Mouse (Mus musculus): ENCODE results near the gene Top2b.
A peak's percentile ranks its signal among the peaks of the same experiment; 100 is the strongest.

Gene Top2b

DNA sequence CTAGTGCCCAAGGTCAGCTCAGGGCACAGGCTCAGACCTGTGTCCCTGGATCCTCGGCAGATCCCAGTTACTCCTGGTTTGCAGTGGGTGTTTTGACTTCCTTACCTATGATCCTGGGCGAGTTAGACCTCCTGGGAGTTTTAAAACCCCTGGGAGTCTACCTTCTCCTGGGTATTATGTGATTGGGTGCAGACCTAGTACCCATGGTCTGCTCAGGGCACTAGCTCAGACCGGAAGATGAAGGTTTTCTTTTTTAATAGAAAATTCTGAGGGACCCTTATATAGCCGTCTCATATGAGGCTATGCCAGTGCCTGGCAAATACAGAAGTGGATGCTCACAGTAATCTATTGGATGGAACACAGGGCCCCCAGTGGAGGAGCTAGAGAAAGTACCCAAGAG lies 40.2 kb downstream of the Top2b start:
- no peak for DNase-seq (ENCODE audit: extremely low read depth, low read depth, low spot score)

DNA sequence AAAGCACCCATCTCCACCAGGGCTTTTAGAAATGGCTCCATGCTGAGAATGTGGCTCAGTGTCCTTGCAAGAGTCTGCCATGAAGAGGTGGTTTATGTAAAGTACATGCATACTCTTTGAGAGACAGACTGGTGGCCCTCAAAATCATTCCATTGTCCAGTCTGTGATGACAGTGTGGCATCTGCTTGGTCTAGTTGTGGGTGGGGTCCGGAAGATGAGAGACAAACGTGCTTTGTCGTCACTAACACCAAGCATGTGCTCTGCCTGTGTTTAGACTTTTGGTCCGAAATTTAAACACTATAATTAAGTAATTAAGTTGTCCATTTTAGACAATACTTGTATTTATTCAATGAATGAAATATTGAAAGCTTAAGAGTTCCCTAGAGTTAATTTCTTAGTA lies 49.2 kb downstream of the Top2b start:
- no peak for DNase-seq (ENCODE audit: extremely low read depth, low read depth, low spot score)

DNA sequence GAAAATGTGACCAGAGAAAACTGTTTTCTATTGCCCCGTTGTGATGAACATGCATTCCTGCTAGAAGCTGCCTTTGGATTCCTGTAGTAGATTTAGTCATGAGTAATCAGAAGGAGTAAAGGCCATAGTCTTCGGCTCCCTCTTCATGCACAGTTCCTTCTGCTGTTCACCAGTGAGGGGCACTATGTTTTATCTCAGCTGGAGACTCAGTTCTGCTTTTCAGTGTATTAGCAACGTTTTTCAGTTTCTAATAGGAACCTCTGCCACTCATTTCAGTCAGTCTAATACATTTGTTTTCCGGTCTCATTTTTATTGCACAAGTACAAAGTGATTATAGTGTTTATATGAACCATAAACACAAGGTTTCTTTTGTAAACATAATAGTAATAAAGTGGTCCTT lies 62.6 kb downstream of the Top2b start:
- no peak for DNase-seq (ENCODE audit: extremely low read depth, low read depth, low spot score)

DNA sequence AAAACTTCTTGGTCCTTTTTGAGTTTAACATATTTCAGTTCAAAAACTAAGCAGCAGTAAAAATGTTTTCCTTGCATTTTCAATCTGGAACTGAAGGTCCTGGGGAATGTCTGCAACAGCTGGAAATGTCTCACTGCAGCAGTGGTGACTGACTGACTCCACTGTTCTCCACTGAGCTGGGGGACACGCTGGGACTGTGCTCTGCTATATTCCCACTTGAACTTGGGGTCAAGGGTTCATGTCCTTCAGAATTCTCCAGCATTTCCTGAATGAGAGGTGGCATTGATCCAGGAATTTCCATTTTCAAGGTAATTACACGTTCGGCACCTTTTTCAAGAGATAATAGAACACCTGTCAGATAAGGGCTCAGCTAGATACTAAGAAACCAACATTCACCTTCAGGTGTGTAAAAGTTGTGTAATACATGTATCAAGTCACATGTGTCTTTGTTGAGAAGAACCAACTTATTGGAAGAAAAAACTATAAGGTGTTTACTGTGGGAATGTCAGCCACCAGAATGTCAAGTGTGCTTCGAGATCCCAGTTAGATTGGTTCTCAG lies 67.0 kb downstream of the Top2b start:
- no peak for DNase-seq (ENCODE audit: extremely low read depth, low read depth, low spot score)

DNA sequence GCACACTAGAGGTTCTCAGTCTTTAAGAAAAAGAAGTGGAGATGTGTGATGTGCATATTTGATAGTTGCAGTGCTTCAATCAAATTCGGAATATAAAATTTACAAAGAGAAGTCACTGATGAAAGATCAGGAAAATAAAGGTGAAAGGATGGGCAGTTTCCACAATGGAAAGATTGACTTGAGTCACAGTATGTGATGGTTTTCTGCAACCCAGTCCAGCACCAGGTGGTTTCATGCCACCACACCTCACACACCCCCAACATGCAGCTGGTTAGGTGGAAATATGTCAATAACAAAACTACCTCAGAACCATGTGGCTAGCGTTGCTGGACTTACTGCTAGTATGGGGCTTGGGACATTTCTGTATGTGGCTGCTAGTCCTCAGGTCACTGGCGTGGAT lies 67.6 kb downstream of the Top2b start:
- DNase-seq (ENCODE audit: extremely low read depth, low read depth, low spot score) = no peak

DNA sequence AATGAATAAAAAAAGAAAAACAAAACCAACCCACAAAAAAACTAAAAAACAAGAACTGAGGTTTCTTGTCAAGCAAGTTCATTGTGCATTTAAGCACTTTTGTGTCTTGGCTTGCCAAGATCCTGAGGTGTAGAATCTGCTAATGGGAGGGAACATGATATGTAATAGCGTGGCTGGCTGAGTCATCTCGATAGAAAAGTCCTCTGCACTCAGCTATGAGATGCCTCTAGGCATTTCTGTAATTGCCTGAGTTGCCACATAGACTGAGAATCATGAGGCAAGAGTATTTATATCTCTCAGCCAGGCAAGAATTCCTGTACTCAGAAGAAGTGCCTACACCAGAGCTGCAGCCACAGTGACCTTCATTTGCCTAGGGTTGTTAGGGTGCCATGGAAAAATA lies 68.2 kb downstream of the Top2b start:
- DNase-seq (ENCODE audit: extremely low read depth, low read depth, low spot score) = peak; percentile 94

DNA sequence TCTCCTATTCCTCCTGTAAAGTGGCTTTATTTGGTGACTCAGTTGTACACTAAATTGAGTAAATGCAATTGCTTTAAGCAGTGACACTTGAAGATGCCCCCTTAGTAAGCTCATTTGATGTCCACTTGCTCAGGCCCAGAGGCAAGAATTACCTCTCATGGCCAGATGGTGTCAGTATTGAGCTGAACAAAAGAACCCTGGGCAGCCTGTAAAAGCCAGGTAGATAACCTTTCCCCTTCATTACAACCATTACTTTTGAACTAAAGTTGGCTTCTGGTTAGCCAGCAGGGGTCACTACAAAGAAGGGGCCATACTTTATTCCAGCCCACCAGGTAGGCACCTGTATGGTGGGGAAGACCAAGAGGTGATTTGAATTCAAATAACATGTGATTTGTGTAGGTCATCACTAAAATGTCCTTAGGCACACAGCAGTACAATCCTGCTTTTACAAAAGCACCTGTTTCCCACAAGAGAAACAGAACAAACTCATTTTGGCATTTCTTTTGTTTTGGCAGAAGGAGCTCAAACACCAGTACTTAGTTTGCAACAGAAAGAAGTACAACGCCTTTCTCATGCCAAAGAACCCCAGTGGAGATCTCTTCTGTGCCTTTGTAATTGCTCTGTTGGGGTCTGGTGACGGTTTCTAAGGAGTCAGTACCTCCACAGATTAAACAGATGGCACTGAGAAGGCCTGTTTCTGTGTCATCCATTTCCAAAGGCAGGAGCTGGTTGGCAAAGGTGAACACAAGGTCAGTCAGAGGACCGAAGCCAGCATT lies 69.6 kb downstream of the Top2b start:
- DNase-seq (ENCODE audit: extremely low read depth, low read depth, low spot score) = no peak

DNA sequence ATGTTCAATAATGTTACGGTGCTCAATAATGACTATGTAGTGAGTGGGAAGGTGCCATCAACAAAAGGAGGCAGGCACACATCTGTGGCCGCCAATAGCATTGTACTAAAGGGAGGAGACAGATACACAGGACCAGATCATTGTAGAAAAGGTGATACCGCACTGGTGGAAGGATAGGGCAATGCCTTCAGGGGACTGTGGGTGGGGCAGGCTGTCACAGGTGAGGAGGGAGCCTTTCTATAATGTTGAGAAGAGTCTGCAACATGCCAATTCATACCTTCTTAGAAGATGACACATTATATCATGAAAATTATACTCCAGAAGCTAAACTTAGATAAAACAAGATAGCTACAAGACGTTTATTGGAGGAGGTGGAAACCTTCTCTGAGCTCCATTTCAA lies 72.4 kb downstream of the Top2b start:
- no peak for DNase-seq (ENCODE audit: extremely low read depth, low read depth, low spot score)

DNA sequence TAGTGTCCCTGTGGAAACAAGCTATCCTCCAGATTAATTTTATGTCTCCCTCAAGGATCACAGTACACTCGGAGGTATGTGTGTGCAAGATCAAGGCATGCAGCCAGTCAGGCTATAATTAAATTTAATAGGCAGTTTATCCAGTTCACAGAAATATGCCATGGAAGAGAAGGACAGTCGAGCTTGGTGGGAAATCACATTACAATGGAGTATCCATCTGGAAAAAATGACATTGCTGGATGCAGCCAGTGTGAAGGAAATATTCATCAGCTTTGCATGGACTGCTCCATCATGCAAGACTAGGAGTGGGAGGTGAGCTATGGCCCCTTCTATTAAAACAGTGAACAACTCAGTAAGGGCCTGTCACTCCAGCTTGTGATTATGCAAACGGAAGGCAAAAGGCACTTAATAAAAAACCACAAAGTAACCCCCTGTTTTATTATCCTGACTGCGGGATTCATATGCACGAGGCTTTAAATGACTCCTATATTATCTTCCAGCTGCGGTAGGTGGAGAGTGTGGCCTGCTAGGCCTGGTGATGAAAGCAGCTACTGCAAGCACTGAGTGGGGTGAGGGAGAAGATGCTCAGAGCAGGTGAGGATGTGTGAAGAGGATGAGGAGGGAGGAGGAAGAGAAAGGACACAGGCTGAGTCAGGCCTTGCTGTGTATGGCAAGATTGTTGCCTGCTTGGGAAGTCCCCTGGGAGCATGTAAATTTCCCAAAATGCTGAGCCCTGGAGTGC lies 74.6 kb downstream of the Top2b start:
- DNase-seq (ENCODE audit: extremely low read depth, low read depth, low spot score) = no peak

DNA sequence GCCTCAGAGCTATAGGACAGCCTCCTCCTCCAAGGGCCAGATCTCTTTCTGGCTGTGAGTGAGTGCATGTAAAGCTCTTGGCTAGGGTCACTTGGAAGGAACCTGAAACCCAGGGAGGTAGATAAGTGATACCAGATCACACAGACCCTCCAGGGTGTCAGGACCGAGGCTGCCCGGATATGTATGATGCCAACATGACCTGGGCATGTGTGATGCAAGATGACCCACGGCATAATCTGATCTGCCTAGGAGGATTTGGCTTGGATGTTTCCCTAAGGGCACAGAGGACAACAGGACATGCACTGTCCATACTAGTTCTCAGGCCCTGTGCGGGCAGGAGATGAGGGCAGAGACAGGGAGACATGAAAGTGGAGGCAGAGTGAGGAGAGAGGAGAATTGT lies 79.9 kb downstream of the Top2b start:
- no peak for DNase-seq (ENCODE audit: extremely low read depth, low read depth, low spot score)

DNA sequence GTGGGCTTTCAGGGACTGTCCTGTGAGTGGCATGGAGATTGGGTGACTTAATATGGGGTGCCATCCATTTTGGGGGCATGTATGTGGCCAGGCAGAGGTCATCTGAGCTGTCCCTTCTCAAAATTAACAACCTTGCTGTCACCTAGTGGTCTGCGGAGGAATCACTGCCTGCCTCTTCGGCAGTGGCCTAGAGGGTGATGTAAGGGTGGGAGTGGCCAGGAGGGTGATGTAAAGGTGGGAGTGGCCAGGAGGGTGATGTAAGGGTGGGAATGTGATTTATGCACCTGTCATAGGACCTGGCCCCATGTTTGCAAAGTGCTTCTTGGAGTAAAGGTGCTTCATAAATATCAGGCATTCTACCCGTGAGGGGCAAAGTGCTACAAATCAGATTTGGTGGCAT lies 82.6 kb downstream of the Top2b start:
- no peak for DNase-seq (ENCODE audit: extremely low read depth, low read depth, low spot score)

DNA sequence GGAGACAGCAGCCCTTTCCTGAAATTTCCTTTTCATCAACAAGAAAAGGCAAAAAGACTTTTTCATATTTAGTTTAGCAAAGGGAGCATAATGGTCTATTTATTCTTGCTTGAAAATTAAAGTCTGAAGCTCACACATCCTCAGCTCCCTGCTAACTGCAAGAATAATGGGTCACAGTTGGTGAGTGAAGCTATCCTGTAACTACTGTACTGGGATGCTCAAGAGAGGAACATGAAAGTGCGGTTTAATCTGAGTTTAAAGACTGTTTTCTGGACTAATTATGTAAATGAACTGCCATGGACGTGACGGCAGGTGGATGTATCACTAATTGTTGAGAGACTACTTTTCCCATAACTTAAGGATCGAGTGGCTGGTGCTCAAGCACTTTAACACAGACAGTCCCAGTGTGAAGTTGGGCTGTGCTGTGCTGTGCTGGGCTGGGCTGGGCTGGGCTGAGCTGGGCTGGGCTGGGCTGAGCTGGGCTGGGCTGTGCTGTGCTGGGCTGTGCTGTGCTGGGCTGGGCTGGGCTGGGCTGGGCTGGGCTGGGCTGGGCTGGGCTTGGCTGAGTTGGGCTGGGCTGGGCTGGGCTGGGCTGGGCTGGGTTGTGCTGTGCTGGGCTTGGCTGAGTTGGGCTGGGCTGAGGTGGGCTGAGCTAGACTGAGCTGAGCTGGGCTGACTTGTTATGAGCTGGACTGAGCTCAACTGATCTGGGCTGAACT lies 83.4 kb downstream of the Top2b start:
- no peak for DNase-seq (ENCODE audit: extremely low read depth, low read depth, low spot score)

DNA sequence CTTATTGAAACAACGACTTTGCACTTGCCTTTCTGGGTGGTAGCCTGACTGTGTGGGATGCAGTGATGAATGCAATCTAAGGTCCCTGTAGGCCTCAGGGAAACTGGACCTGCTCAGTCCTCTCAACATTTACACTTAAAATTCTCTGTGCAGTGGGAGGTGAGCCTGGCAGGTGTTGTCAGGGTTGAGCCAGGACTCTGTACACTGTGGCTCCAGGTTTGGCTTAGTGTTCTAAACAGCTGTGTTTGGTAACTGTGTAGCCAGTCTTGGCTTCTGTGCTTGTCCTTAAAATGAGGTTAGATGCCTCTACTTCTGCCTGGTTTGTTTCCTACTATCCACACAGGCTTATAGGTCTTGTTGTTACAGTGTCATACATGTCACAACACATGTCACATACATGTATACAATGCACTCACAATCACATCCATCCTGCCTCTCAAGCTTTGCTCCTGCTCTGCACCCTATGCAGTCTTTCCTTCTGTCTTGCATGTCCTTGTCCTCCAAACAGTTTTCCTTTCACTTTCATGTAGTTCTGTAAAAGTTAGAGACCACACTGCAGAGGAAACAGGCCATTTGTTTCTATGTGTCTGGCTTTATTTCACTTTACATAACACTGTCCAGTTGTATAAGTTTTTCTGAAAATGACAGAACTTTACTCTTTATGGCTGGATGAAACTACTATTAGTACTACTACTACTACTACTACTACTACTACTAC lies 113.8 kb downstream of the Top2b start:
- DNase-seq (ENCODE audit: extremely low read depth, low read depth, low spot score) = peak; percentile 69

DNA sequence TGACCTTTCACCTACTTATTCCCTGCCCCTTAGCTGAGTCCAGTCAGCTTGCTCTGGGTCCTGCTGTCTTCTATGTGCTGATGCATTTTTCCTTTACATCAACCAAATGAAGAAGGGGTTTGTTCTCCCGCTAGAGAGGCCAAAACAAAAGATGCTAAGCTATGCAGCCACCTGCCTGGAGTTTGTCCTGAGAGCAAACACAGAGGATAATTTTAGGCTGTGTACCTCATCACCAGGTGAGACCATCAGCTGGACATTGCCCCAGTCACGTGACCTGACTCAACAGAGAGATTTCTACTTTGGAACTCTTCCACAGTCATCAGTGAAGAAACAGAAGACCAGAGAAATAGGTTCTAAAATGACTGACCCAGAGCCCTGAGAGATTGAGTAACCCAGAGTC lies 114.5 kb downstream of the Top2b start:
- no peak for DNase-seq (ENCODE audit: extremely low read depth, low read depth, low spot score)

DNA sequence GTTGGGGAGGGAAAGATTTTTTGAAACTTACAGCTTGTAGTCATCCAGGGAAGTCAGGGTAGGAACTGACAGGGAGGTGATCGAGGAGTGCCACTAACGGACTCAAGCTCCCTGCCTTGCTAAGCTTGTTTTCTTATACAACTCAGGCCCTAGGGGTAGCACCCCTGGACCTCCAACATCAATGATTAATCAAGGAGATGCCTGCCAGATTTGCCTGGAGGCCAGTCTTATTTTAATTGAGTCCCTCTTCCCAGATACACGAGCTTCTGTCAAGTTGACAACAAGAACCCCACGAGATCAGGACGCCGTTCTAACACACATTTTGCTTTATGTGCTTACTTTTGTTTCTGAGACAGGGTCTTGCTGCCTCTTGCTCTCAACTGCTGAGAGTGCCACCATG lies 115.6 kb downstream of the Top2b start:
- DNase-seq (ENCODE audit: extremely low read depth, low read depth, low spot score) = no peak

DNA sequence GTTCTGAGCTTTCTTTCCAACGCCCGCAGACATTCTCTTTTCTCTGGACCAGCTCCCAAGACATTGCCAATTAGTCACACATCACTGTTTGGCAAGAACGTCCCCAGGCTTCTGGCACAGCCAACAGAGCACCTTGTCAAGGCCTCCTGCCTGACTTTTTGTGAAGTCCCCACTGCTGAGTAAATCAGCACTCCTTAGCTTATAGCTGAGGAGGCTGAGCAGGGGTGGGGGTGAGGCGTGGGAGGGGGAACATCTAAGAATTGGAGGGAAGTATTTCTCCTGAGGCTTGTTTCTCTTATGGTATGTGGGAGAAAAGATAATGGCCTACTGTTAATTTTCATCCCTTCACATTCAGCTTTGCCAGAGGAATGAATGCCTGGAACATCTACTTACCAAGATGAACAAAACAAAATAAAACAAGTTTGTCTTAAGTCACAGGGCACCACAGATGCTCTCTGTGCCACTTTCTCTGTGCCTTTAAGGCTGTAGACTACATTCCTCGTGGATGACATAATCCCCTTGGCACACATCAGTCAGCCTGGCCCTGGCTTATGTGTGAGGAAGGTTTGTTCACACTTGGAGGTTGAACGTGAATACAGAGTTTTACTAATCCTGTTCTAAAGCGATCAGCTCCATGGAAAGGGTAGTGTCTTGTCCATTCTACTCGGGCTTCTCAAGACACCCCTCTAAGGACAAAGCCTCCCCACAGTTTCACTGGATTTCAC lies 118.8 kb downstream of the Top2b start:
- peak; percentile 91 for DNase-seq (ENCODE audit: extremely low read depth, low read depth, low spot score)

Data from fat pad, adult 2 months (tissue).